Mouse (Mus musculus) mouse embryonic stem cell (cell line): Measurements from ENCODE around the gene Ercc5.

Source experiments
- in situ Hi-C, 2 experiments: fragments of 300-500 bp; cut with MboI; formaldehyde crosslinking; loops; 1 replicate in 1 of 2; 3 replicates in 1 of 2; pipeline ENCODE4 v1.14.3; 2019 to 2020; ENCODE audit warnings: low sequenced_read_pairs in 2 of 2, low pct_unique_long_range_greater_than_20kb in 1 of 2, mixed read lengths in 1 of 2; ENCODE audit not compliant: unreplicated experiment in 1 of 2

The Ercc5 gene

DNA sequence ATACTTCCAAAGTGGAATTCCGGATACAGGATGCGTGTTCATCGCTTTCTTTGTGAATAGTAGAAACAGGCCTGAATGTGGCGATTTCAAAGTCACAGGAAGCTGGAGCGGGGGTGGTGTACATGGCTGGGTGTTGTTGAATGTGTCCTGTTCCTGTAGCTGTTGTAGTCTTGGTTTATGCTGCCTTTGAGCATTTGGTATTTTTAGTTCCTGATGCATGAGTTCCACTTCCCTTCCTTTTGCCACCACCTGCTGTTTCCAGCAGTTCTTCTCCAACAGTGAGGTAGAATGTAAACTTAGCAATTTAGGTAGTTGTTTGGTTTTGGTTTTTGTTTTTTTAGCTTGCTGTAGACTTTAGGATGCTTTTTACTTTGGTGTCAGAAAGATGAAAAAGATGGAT lies 14.8 kb downstream of the Ercc5 start:
- in situ Hi-C loops: no loop called here

DNA sequence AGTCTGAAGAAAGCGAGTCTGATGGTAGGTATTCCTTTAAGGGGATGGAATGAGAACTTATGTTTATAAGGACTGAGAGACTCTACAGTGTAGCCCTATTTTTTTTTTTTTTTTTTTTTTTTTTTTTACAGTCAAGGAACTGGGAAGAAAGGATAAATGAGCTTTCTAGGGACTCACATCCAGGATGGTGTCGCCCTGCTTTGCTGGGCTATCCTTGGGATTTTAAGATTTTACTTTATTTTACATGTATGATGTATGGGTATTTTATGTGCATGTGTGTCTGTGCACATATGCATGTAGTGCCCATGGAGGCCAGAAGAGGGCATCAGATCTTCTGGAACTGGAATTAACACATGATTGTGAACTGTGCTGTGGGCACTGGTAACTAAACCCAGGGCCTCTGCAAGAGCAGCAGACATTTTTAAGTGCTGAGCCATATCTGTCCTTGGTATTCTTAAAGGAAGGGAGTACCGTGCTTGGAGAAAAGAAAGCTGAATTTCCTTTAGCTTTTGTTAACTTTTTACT lies 20.4 kb downstream of the Ercc5 start:
- in situ Hi-C loops: no loop called here

DNA sequence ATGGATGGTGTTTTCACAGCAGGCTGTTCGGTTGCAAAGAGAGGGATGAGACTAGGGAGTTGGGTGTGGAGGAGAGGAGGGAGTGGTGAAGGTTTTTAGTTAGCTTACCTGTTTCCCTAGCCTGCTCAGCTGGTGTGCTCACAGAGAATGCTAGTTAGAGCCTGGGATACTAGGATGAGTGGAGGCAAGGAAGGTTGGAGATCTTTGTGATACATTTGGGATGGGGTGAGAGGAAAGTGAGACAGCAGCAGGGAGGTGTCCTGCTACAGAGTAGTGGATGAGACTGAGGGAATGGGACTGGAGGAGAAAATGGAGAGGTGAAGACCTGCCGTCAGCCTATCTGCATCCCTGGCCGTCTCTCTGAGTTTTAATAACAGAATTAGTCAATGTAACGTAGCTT lies 25.1 kb downstream of the Ercc5 start:
- in situ Hi-C loops: no loop called here

DNA sequence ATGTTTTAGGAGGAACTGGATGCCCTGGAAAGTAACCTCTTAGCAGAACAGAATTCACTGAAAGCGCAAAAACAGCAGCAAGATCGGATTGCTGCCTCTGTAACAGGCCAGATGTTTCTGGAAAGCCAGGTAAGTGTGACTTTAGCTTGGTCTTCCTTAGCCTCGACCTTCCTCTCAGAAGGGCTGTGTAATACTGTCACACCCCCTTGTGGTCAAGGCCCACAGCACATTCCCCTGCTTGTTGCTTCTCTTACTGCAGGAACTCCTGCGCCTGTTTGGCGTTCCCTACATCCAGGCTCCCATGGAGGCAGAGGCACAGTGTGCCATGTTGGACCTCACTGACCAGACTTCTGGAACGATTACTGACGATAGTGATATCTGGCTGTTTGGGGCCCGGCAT lies 26.4 kb downstream of the Ercc5 start:
- in situ Hi-C loops: no loop called here

DNA sequence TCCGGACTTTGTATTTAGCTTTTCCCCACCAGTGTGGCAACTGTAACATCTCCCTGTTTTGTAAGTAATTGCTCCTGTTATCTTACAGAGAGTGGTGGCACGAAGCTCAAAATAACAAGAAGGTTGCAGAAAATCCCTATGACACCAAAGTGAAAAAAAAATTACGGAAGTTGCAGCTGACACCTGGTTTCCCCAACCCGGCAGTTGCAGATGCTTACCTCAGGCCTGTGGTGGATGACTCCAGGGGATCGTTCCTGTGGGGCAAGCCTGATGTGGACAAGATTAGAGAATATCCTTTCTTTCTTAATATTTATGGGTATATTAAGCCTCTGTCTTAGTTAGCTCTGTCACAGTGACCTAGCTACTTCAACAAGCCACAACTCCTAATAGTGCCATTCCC lies 30.5 kb downstream of the Ercc5 start:
- in situ Hi-C loops: no loop called here

DNA sequence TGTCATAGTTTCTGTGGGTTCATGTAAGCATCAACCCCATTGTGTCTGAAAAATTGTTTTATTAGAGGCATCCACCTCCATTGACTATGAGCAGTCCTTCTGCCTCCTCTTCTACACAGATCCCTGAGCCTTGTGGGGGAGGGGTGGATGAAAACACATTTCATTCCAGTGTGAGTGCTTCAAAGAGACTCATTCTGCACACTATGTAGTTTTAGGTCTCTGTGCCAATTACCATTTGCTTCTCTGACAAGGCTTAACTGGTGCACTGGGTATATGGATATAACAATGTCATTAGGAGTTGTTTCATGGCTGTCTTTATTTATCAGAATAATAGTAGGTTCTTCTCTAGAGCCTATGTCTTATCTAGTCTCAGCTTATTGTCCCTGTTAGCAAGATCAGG lies 38.9 kb downstream of the Ercc5 start:
- in situ Hi-C loops: no loop called here

DNA sequence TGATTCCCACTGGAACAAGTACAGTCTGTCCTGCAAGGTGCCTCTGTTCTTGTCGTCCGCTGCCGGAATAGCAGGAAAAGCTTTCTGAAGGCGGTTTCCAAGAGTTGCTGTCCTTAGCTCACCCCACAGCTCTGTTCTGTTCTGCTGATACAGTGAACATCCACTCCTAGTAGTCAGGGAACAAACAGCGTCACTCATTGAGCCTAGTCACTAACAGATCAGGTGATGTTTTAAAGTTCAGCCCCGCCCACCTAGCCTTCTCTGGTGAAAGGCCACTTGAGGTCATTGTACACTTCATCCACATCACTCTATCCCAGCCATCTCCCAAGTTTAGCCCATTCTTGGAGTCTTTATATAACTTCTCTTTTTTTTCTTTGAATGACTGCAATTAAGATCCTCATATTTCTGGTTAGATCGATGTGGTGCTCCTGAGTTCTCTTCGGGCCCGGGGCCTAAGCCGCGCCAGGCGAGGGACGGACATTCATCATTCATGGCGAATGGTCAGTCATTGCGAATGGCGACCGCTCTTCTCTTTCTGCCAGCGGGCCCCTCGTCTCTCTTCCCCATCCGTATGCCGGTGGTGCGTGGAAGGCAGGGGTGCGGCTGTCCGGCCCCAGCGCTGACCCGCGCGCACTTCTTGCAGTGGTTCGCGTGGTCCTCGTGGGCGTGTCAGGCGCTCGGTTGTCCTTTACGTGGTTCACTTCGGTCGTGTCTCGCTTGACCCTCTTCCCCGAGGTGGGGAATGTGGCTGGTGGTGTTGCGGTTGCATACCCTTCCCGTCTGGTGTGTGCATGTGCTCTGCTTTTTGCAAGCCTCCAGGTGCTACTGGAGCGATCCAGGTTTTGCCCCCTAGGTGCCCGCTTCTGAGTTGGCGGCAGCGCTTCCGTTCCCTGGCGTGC lies 51.0 kb downstream of the Ercc5 start:
- in situ Hi-C loops: no loop called here

DNA sequence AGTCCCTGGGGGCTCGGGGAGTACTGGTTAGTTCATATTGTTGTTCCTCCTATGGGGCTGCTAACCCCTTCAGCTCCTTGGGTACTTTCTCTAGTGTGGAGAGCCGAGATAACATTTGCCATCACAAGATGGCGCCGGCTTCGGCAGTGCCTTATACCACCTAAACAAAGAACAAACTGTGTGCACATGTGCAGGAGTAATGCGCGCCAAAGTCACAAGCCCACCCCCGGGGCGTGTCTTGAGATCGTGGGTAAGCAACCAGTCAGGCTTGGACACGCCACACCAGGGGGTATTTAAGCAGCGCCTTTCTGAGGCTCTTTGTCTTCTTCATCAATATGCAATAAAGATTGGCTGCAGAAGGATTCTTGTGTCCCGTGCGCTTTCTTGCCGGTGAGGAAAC lies 55.3 kb downstream of the Ercc5 start:
- in situ Hi-C loops: no loop called here

DNA sequence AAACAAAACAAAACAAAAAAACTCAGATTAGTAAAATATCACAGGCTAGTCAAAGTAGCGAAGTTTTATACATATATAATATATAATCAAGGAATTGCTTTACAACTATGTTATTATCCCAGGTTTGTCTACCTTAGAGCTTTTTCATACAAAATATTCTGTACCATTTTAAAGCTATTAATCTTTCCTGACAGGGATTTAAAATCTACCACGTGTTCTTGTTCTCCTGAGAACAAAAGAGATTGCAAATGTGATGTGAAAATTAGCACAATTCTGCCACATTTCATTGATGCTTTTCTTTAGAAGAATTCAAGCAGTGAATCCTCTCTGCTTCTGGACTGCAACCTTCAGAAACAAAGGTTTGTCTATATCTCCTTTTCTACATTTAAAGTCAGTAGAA lies 66.9 kb downstream of the Ercc5 start:
- in situ Hi-C loops: no loop called here

DNA sequence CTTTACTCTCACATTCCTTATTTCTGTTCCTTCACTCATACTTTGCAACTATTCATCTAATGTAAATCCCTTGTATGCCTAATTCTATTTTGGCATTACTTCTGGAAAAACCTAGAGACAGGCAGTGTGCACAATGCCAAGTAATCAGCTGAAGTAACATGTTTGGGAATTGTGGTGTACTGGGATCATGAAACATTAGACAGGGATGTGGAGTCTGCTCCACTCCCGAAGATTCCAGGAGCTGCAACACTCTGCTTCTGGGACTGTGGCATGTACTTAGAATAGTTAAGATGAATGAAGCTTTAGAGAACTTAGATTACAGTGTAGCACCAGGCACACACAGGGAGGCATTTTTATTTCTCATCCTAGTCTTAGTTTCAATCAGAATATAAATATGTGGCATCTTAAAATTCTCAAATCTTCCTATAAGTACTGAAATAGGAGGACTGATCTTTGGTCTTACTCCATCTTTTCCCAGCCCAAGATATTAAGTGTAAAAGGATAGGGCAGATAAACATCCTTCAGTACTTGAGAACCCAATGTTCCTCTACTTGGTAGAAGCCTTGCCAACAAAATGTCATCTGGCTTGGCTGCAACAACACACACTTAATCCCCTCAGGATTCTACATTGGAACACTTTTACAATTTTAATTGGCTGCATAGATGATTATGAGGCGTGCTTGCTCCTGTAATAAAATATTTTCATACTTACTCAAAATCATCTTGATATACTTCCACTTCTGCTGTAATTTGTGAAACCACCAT lies 69.0 kb downstream of the Ercc5 start:
- in situ Hi-C loops: no loop called here

DNA sequence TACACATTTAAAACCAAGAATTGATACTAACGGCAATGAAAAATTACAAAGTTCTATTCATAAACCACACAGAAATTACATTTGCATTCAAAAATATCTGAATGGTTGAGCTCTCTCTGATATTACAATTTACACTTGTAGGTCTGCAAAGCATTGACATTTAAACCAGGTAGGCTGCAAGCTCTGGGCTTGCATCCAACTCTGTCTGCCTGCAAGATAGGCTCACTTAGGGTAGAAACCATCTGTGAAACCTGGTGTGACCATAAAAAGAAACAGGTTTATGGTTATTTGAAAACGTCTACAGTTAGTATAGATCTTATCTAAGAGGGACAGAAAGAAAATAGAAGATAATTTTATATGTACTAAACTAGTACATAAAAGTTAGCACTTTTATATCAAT lies 69.6 kb downstream of the Ercc5 start:
- in situ Hi-C loops: no loop called here

DNA sequence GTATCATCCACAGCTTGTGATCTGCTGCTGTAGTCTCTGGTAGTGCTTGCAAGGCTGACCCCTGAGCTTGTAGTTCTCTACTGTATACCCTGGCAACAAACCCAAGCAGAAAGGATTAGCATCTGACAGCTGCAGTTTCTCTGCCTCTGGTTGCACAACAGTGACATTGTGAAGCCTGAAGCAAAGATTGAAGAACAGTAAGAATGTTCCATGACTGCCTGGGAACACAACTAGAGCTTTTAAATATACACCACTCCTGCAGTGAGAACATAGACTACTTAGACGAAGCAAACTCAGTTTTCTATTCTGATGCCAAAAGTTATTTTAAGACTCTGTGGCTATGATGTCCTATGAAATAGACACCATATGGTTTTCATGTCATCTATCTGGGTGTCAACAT lies 71.3 kb downstream of the Ercc5 start, which contains the start of gene Mettl21e:
Mettl21e (minus strand) TSS at position 86 of the 400 bp plus-strand sequence.
- in situ Hi-C loops: no loop called here

DNA sequence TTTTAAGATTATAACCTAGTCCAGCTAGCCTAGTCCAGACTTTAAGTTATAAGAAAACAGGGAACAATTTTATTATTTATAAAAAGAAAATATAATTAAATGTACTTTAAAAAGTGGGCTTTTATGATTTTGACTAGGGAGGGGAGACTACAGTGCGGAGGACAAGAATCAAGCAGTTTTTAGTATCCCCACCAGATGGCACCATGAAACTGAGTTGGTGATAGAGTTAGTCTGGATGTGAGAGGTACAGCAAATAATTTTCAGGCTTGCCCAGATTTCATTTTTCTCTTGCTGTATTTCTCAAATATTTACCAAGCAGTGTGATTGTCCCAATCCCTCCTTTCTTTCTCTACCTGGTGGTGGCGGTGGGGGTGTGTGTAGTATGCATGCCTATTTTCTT lies 81.5 kb downstream of the Ercc5 start:
- in situ Hi-C loops: loop anchor here in 1 of 2 experiments (25.0 kb wide), 1 partner anchor 508 kb away; no protein-coding TSS in a partner anchor
